Mouse (Mus musculus) heart, postnatal 0 days (tissue): ENCODE results near the gene Gen1. TPM values are rescaled to one million over a fixed set of nuclear protein-coding genes. Genes with fewer than 3 reads are reported as not detected.

ENCODE experiments used
- ATAC-seq: fragments of 200-750 bp; cut with Nextera tagmentation; 2 replicates; pipeline ENCODE4 v1.8.0; 2017; ENCODE audit warnings: low read depth, moderate number of reproducible peaks, moderate library complexity; ENCODE audit not compliant: insufficient read depth
- DNase-seq: peaks from one replicate; pipeline ENCODE4 v3.0.0-alpha.2; 2016; ENCODE audit warnings: low spot score
- H3K27ac ChIP-seq: fragments of 300-500 bp; sonication (generic); 2 replicates; pipeline ENCODE4 v1.5.1; 2014; ENCODE audit warnings: low read depth, mild to moderate bottlenecking
- H3K27me3 ChIP-seq: fragments of 300-500 bp; sonication (generic); 2 replicates; pipeline ENCODE4 v1.6.1; 2014; ENCODE audit warnings: low read length, mixed read lengths; ENCODE audit not compliant: control insufficient read depth, insufficient read depth
- H3K36me3 ChIP-seq: fragments of 300-500 bp; sonication (generic); replicated peaks from 2 replicates; pipeline ENCODE4 v1.6.1; 2014; ENCODE audit warnings: low read length, mixed read lengths; ENCODE audit not compliant: control insufficient read depth, insufficient read depth
- H3K4me1 ChIP-seq: fragments of 300-500 bp; sonication (generic); 2 replicates; pipeline ENCODE4 v1.6.1; 2014; ENCODE audit warnings: antibody characterized with exemption; ENCODE audit not compliant: control insufficient read depth, insufficient read depth
- H3K4me2 ChIP-seq: fragments of 300-500 bp; sonication (generic); 2 replicates; pipeline ENCODE4 v1.6.1; 2014; ENCODE audit warnings: low read depth, mild to moderate bottlenecking, low read length, moderate library complexity
- H3K4me3 ChIP-seq: fragments of 300-500 bp; sonication (generic); 2 replicates; pipeline ENCODE4 v1.5.1; 2014; ENCODE audit warnings: low read depth, low read length
- H3K9ac ChIP-seq: fragments of 300-500 bp; sonication (generic); replicated peaks from 2 replicates; pipeline ENCODE4 v1.6.1; 2014; ENCODE audit warnings: low read depth, low read length, mixed read lengths
- H3K9me3 ChIP-seq: fragments of 300-500 bp; sonication (generic); replicated peaks from 2 replicates; pipeline ENCODE4 v1.6.1; 2016; ENCODE audit warnings: low read length; ENCODE audit not compliant: control insufficient read depth
- CTCF ChIP-seq: IDR thresholded peaks from 2 replicates; pipeline ENCODE4 v1.5.1; 2016; ENCODE audit warnings: antibody characterized with exemption, control low read depth, low read depth
- EP300 ChIP-seq: IDR thresholded peaks from 2 replicates; pipeline ENCODE4 v1.6.1; 2016; ENCODE audit warnings: antibody characterized with exemption, low read depth
- WGBS: fragments of 180-500 bp; shearing (Covaris S2); extraction: QIAGEN DNeasy Blood & Tissue Kit; methylation state at CpG from one replicate; pipeline ENCODE4 v1.1.7; 2014; 5-methylcytosine and 5-hydroxymethylcytosine counted together
- polyA plus RNA-seq: library from polyadenylated mRNA; unstranded; fragments of >200 nt; fragmentation: Nextera tagmentation; extraction: Ambion mirVana; gene quantifications from 2 replicates; pipeline ENCODE4 v1.2.1, GENCODE M21; 2015
- total RNA-seq: library from RNA; depleted of rRNA; stranded (reverse); fragments of >200 nt; gene quantifications from 2 replicates; pipeline ENCODE4 v1.2.3, GENCODE M21; 2014; ENCODE audit warnings: low replicate concordance

Gen1 gene
- total and polyA plus RNA-seq, 2 experiments from 2014 or later, result 1.5 to 4.5 TPM

GRCm38 (mm10) chr12:11208872-11209271 lies 56.7 kb downstream of the Gen1 start, which contains the start of gene Msgn1:
Gene Msgn1 (minus strand): TSS chr12:11208972.
- H3K4me2 ChIP-seq, result no peak within 1 kb of the TSS
- TF ChIP-seq CTCF (no peak), EP300 (no peak)
- no peak within 1 kb of the TSS for H3K9ac ChIP-seq
- H3K4me1 ChIP-seq, result no peaks in the 10 kb centered on the region; the same call in none of the 2 replicates
- no peak for ATAC-seq
- H3K4me3 ChIP-seq, result no peak within 1 kb of the TSS
- 52% methylated on average over 5 of the region's 5 CpGs for WGBS
- no peaks in the 10 kb centered on the region for H3K27me3 ChIP-seq
- H3K27ac ChIP-seq, result no peak within 1 kb of the TSS
- H3K9me3 ChIP-seq, result no peaks in the 10 kb centered on the region
- DNase-seq, result no peak
- H3K36me3 ChIP-seq, result no peaks in the 10 kb centered on the region

DNA sequence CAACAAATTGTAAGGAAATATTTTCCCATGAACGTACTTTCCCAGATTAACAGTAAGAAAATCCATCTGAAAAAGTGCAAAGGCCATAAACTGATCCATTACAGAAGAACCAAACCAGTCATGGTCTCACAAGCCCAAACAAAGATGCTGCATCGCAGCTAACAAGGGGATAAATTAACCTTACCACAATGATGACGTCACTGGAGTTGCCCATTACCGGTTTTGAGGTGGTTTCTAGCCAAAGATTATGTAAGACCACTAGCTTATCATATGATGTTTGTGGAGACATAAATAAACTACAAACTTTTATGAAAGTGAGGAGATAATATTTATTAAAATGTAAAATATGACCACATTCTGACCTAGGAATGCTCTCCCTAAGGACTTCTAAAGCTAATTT lies 59.3 kb downstream of the Gen1 start:
- Histone ChIP-seq H3K4me2 (no peak overlapping the region), H3K4me3 (no peak overlapping the region), H3K9me3 (no peaks in the 10 kb centered on the region), H3K36me3 (no peaks in the 10 kb centered on the region), H3K9ac (no peak overlapping the region), H3K27me3 (no peaks in the 10 kb centered on the region), H3K4me1 (peaks cover 7% of the 10 kb centered on the region), H3K27ac (no peak overlapping the region)
- ATAC-seq (no peak), DNase-seq (no peak)
- TF ChIP-seq EP300 (no peak), CTCF (no peak)
- WGBS, result 84% methylated on average over 4 of the region's 4 CpGs

DNA sequence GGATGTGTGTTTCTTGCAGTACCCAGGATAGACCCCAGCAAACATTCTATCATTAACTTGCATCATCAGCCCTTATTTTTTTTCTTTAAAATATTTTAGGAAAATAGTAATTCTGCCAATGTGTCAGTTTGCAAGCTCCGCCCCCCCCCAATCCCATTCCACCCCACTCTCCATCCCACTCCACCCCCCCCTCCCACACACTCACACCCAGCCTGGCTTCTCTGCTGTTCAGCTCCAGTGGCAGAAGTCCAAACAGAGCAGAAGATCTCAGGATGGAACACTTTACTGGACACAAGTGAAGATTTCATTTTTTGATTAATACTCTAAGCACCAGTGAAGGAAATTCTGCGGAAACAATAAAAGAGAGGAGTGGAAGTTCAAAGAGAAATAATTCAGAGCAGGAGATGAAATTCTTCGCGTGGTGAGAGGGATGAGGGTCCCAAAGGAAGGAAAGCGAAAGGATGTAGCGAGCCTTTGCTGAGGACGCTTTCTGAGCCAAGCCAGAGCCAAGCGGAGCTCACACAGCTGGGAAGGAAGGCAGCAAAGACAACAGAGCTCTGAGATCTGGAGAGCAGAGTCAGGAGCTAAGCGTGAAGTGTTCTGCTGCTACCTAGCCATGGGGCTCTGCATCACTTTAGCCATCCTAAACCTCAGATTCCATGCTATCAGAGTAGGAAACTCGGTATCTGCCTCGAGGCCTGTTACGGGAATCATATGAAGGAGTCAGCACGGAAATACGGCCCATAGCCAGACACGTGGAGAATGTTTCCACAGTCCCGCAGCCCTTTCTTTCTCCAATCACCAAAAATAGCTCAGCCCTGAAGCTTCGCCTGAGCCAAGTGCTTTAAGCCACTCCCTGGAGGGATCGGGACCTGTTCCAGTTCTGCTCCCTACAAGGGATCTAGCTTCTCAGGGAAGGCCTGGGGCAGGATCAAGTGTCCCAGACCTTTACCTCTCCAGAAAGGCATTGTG lies 61.6 kb downstream of the Gen1 start:
- H3K36me3 ChIP-seq, result no peaks in the 10 kb centered on the region
- H3K27ac ChIP-seq, result peak overlapping the region; percentile 93
- peak overlapping the region; percentile 20 for H3K4me3 ChIP-seq
- ATAC-seq (peak; percentile 97), DNase-seq (peak; percentile 91)
- peak overlapping the region; percentile 52 for H3K4me2 ChIP-seq
- H3K9ac ChIP-seq, result peak overlapping the region; percentile 18; the same call in 1 of the 2 replicates
- H3K4me1 ChIP-seq, result peaks cover 7% of the 10 kb centered on the region
- H3K9me3 ChIP-seq, result no peaks in the 10 kb centered on the region
- TF ChIP-seq CTCF (no peak), EP300 (peak; percentile 46; the same call in 1 of the 2 replicates)
- no peaks in the 10 kb centered on the region for H3K27me3 ChIP-seq
- 26% methylated on average over 18 of the region's 18 CpGs for WGBS

GRCm38 (mm10) chr12:11202476-11202875 lies 63.1 kb downstream of the Gen1 start:
- TF ChIP-seq CTCF (no peak), EP300 (no peak)
- DNase-seq (peak; percentile 5), ATAC-seq (no peak)
- Histone ChIP-seq H3K27ac (no peak overlapping the region), H3K4me3 (no peak overlapping the region), H3K4me1 (peaks cover 7% of the 10 kb centered on the region), H3K36me3 (no peaks in the 10 kb centered on the region), H3K9me3 (no peaks in the 10 kb centered on the region), H3K9ac (no peak overlapping the region), H3K4me2 (no peak overlapping the region), H3K27me3 (no peaks in the 10 kb centered on the region)
- WGBS, result 72% methylated on average over 8 of the region's 8 CpGs

- Histone ChIP-seq H3K36me3 (no peaks in the 10 kb centered on the region), H3K9me3 (no peaks in the 10 kb centered on the region), H3K4me1 (peaks cover 7% of the 10 kb centered on the region), H3K4me2 (no peak overlapping the region), H3K27ac (no peak overlapping the region), H3K27me3 (no peaks in the 10 kb centered on the region), H3K4me3 (no peak overlapping the region), H3K9ac (no peak overlapping the region)
- WGBS, result 90% methylated on average over 12 of the region's 12 CpGs
- TF ChIP-seq EP300 (no peak), CTCF (no peak)
- DNase-seq (no peak), ATAC-seq (no peak)
Measured at GRCm38 (mm10) chr12:11200711-11201110, 64.9 kb downstream of the Gen1 start.
